Mouse (Mus musculus) brain, embryonic 14.5 days (tissue): ENCODE measurements around the gene Ascl2.

Experiments
- CTCF ChIP-seq: fragments of 200-500 bp; IDR thresholded peaks from 2 replicates; pipeline ENCODE4 v1.5.1; 2012; ENCODE audit warnings: inconsistent platforms, mild to moderate bottlenecking, moderate library complexity, borderline replicate concordance; ENCODE audit not compliant: insufficient read depth, insufficient read length; ENCODE audit errors: extremely low read depth
- POLR2A ChIP-seq: fragments of 200-500 bp; IDR thresholded peaks from 2 replicates; pipeline ENCODE4 v1.6.1; 2012; ENCODE audit warnings: mild to moderate bottlenecking, inconsistent platforms, borderline replicate concordance; ENCODE audit not compliant: poor library complexity, insufficient read depth, insufficient read length, severe bottlenecking; ENCODE audit errors: extremely low read depth

GRCm38 (mm10) chr7:142929516-142929915, 39.5 kb downstream of the Ascl2 start:
- no peak for TF ChIP-seq POLR2A
- TF ChIP-seq CTCF, result no peak
